Mouse (Mus musculus) liver, embryonic 14.5 days (tissue): Measurements from ENCODE around the gene Daam2. TPM values are rescaled to one million over a fixed set of nuclear protein-coding genes. Genes with fewer than 3 reads are reported as not detected.

Source experiments
- ATAC-seq: fragments of 200-750 bp; cut with Nextera tagmentation; 2 replicates; pipeline ENCODE4 v1.8.0; 2017; ENCODE audit warnings: moderate number of reproducible peaks, mild to moderate bottlenecking, moderate library complexity; ENCODE audit not compliant: insufficient read depth
- DNase-seq, 3 experiments: peaks; one replicate each; pipeline ENCODE4 v3.0.0-alpha.2; 2012 to 2013; ENCODE audit warnings: low read depth in 3 of 3, low spot score in 3 of 3
- H3K27ac ChIP-seq: fragments of 300-500 bp; sonication (generic); 2 replicates; pipeline ENCODE4 v1.5.1; 2014; ENCODE audit warnings: moderate library complexity, mild to moderate bottlenecking, control low read depth, inconsistent platforms
- H3K27me3 ChIP-seq: fragments of 300-500 bp; sonication (generic); 2 replicates; pipeline ENCODE4 v1.6.1; 2014; ENCODE audit warnings: mild to moderate bottlenecking, low read length, moderate library complexity; ENCODE audit not compliant: control insufficient read depth, insufficient read depth
- H3K36me3 ChIP-seq: fragments of 300-500 bp; sonication (generic); replicated peaks from 2 replicates; pipeline ENCODE4 v1.6.1; 2014; ENCODE audit warnings: low read depth; ENCODE audit not compliant: control insufficient read depth, insufficient read depth
- H3K4me1 ChIP-seq, 2 experiments: fragments of 200-500 bp in 1 of 2; fragments of 300-500 bp in 1 of 2; sonication (generic) in 1 of 2; replicated peaks; 2 replicates each; pipeline ENCODE4 v1.6.1; 2012 to 2014; ENCODE audit warnings: antibody characterized with exemption in 1 of 2, inconsistent platforms in 1 of 2, low read length in 1 of 2; ENCODE audit not compliant: control insufficient read depth in 2 of 2, insufficient read depth in 2 of 2
- H3K4me2 ChIP-seq: fragments of 300-500 bp; sonication (generic); 2 replicates; pipeline ENCODE4 v1.6.1; 2014; ENCODE audit warnings: low read depth, mild to moderate bottlenecking, control low read depth, moderate library complexity
- H3K4me3 ChIP-seq, 2 experiments: fragments of 200-500 bp in 1 of 2; fragments of 300-500 bp in 1 of 2; sonication (generic) in 1 of 2; 2 replicates each; pipeline ENCODE4 v1.5.1; 2012 to 2014; ENCODE audit warnings: low read depth in 2 of 2, low read length in 2 of 2, mild to moderate bottlenecking in 2 of 2, control low read depth in 1 of 2, inconsistent platforms in 1 of 2, moderate library complexity in 1 of 2; ENCODE audit not compliant: insufficient read depth in 1 of 2
- H3K9ac ChIP-seq: fragments of 300-500 bp; sonication (generic); replicated peaks from 2 replicates; pipeline ENCODE4 v1.6.1; 2014; ENCODE audit warnings: mild to moderate bottlenecking, control low read depth, moderate library complexity
- H3K9me3 ChIP-seq: fragments of 300-500 bp; sonication (generic); 2 replicates; pipeline ENCODE4 v1.6.1; 2016; ENCODE audit warnings: low read length, mixed read lengths; ENCODE audit not compliant: control insufficient read depth
- CTCF ChIP-seq: IDR thresholded peaks from 2 replicates; pipeline ENCODE4 v1.5.1; 2016; ENCODE audit warnings: antibody characterized with exemption, low read depth, control low read depth
- EP300 ChIP-seq: IDR thresholded peaks from 2 replicates; pipeline ENCODE4 v1.6.1; 2016; ENCODE audit warnings: antibody characterized with exemption, low read depth
- WGBS: fragments of 180-500 bp; shearing (Covaris S2); extraction: QIAGEN DNeasy Blood & Tissue Kit; methylation state at CpG from one replicate; pipeline ENCODE4 v1.1.7; 2014; ENCODE audit not compliant: insufficient replicate concordance; 5-methylcytosine and 5-hydroxymethylcytosine counted together
- polyA plus RNA-seq, 2 experiments: library from polyadenylated mRNA; depleted of rRNA in 1 of 2; stranded (reverse) in 1 of 2; unstranded in 1 of 2; fragments of >200 nt; fragmentation: Nextera tagmentation in 1 of 2; extraction: Ambion mirVana in 1 of 2; gene quantifications; 2 replicates each; pipeline versions ENCODE4 v1.2.1 to v1.2.3; 2012 to 2014

Daam2 gene
- polyA plus RNA-seq, 2 experiments: 0.14 to 0.39 TPM

- 48% methylated on average over 1 of the region's 1 CpGs for WGBS
- TF ChIP-seq CTCF (no peak), EP300 (no peak)
- no peak overlapping the region for H3K9ac ChIP-seq
- no peak overlapping the region for H3K4me2 ChIP-seq
- no peak for ATAC-seq
- H3K36me3 ChIP-seq: no peaks in the 10 kb centered on the region
- H3K27ac ChIP-seq: no peak overlapping the region
- DNase-seq: no peak
- no peaks in the 10 kb centered on the region for H3K27me3 ChIP-seq
- no peak overlapping the region for H3K4me3 ChIP-seq
- H3K4me1 ChIP-seq: no peaks in the 10 kb centered on the region
- H3K9me3 ChIP-seq: no peaks in the 10 kb centered on the region
Measured at GRCm38 (mm10) chr17:49475174-49475573, 89.0 kb downstream of the Daam2 start.

- DNase-seq (no peak), ATAC-seq (no peak)
- 70% methylated on average over 4 of the region's 4 CpGs for WGBS
- H3K9ac ChIP-seq: no peak overlapping the region
- H3K4me3 ChIP-seq: no peak overlapping the region
- no peaks in the 10 kb centered on the region for H3K36me3 ChIP-seq
- no peak overlapping the region for H3K27ac ChIP-seq
- no peak for TF ChIP-seq CTCF
- TF ChIP-seq EP300: no peak
- no peaks in the 10 kb centered on the region for H3K4me1 ChIP-seq
- no peak overlapping the region for H3K4me2 ChIP-seq
- no peaks in the 10 kb centered on the region for H3K27me3 ChIP-seq
- H3K9me3 ChIP-seq: no peaks in the 10 kb centered on the region
Measured at GRCm38 (mm10) chr17:49474051-49474450, 90.1 kb downstream of the Daam2 start.

- no peak for TF ChIP-seq EP300
- TF ChIP-seq CTCF: no peak
- 54% methylated on average over 8 of the region's 8 CpGs for WGBS
- Histone ChIP-seq H3K27ac (no peak overlapping the region), H3K36me3 (no peaks in the 10 kb centered on the region), H3K4me2 (no peak overlapping the region), H3K4me3 (no peak overlapping the region), H3K27me3 (no peaks in the 10 kb centered on the region), H3K9me3 (no peaks in the 10 kb centered on the region), H3K4me1 (no peaks in the 10 kb centered on the region), H3K9ac (no peak overlapping the region)
- no peak for DNase-seq
- no peak for ATAC-seq
Measured at GRCm38 (mm10) chr17:49472626-49473025, 91.5 kb downstream of the Daam2 start.

- Histone ChIP-seq H3K27ac (no peak overlapping the region), H3K36me3 (no peaks in the 10 kb centered on the region), H3K9ac (no peak overlapping the region), H3K4me3 (no peak overlapping the region), H3K9me3 (no peaks in the 10 kb centered on the region), H3K27me3 (no peaks in the 10 kb centered on the region), H3K4me1 (peaks cover 4 to 6% of the 10 kb centered on the region in 2 experiments; a peak in 3 of 4 replicates), H3K4me2 (no peak overlapping the region)
- TF ChIP-seq EP300 (no peak), CTCF (peak; percentile 98)
- WGBS: 22% methylated on average over 4 of the region's 4 CpGs
- ATAC-seq (no peak), DNase-seq (peak; percentile 7 to 41 (median 16))
Measured at GRCm38 (mm10) chr17:49468223-49468622, 95.9 kb downstream of the Daam2 start.

- Histone ChIP-seq H3K4me3 (no peak overlapping the region), H3K36me3 (no peaks in the 10 kb centered on the region), H3K27ac (no peak overlapping the region), H3K27me3 (no peaks in the 10 kb centered on the region), H3K9ac (no peak overlapping the region), H3K4me1 (peaks cover 4 to 7% of the 10 kb centered on the region in 2 experiments; a peak in 3 of 4 replicates), H3K9me3 (no peaks in the 10 kb centered on the region), H3K4me2 (no peak overlapping the region)
- ATAC-seq: peak; percentile 76
- TF ChIP-seq EP300 (peak; percentile 72), CTCF (no peak)
- DNase-seq: no peak
- whole genome bisulfite sequencing: 38% methylated on average over 3 of the region's 3 CpGs
Measured at GRCm38 (mm10) chr17:49464884-49465283, 99.3 kb downstream of the Daam2 start.
